Mouse (Mus musculus) adrenal gland, postnatal 14 days (tissue): ENCODE data around the gene Ubr4. TPM values are rescaled to one million over a fixed set of nuclear protein-coding genes. Genes with fewer than 3 reads are reported as not detected.

Experiments used
- DNase-seq: peaks from one replicate; pipeline ENCODE4 v3.0.0; 2021; ENCODE audit warnings: mixed read lengths
- long read RNA-seq, 2 experiments: library from polyadenylated mRNA; stranded (forward); transcript quantifications; one replicate each; pipeline ENCODE4 v2.0.0; 2021
- total RNA-seq: library from RNA; stranded (reverse); gene quantifications from 2 replicates; pipeline ENCODE4 v1.2.3, GENCODE M21; 2021

Gene Ubr4
- total RNA-seq = 124 and 133 TPM in 2 replicates
- long read RNA-seq, experiment 1, partial matches to known transcripts = 8 of 11 reads
- long read RNA-seq, experiment 1, other reads (novel, unspliced or antisense) = 2 of 11 reads
- long read RNA-seq, experiment 2, partial matches to known transcripts = 15 of 21 reads
- long read RNA-seq, experiment 2, other reads (novel, unspliced or antisense) = 6 of 21 reads

GRCm38 (mm10) chr4:139351931-139352711 lies at the start of gene Ubr4, which contains the start of the genes Mrto4 and Emc1:
Gene Ubr4, plus strand, starts transcription at chr4:139352609.
Gene Mrto4, minus strand, starts transcription at chr4:139352576.
Gene Emc1, plus strand, starts transcription at chr4:139352587.
- peak; percentile 93 for DNase-seq

GRCm38 (mm10) chr4:139305521-139305920 lies 46.9 kb upstream of the Ubr4 start:
- no peak for DNase-seq

GRCm38 (mm10) chr4:139307916-139308315 lies 44.5 kb upstream of the Ubr4 start:
- DNase-seq = no peak

- no peak for DNase-seq
Observed at GRCm38 (mm10) chr4:139309651-139310050, 42.8 kb upstream of the Ubr4 start.

- peak; percentile 99 for DNase-seq
Observed at GRCm38 (mm10) chr4:139310171-139310898, 42.1 kb upstream of the Ubr4 start, which contains the start of the genes Pqlc2 and Akr7a5. Gene Pqlc2, minus strand, starts transcription at chr4:139310708. Gene Akr7a5, plus strand, starts transcription at chr4:139310744.

- DNase-seq = no peak
Observed at GRCm38 (mm10) chr4:139310899-139311701, 41.3 kb upstream of the Ubr4 start.

- no peak for DNase-seq
Observed at GRCm38 (mm10) chr4:139311707-139312106, 40.7 kb upstream of the Ubr4 start.

- DNase-seq = peak; percentile 66
Observed at GRCm38 (mm10) chr4:139312632-139313031, 39.8 kb upstream of the Ubr4 start.

- no peak for DNase-seq
Observed at GRCm38 (mm10) chr4:139318449-139318848, 34.0 kb upstream of the Ubr4 start.

GRCm38 (mm10) chr4:139319740-139320139 lies 32.7 kb upstream of the Ubr4 start:
- no peak for DNase-seq

GRCm38 (mm10) chr4:139330605-139331004 lies 21.8 kb upstream of the Ubr4 start:
- DNase-seq = peak; percentile 90

GRCm38 (mm10) chr4:139334631-139335295 lies 17.6 kb upstream of the Ubr4 start:
- no peak for DNase-seq

GRCm38 (mm10) chr4:139335507-139335906 lies 16.9 kb upstream of the Ubr4 start:
- DNase-seq = no peak

- DNase-seq = peak; percentile 93
Observed at GRCm38 (mm10) chr4:139336822-139337483, 15.5 kb upstream of the Ubr4 start.

GRCm38 (mm10) chr4:139338145-139338544 lies 14.3 kb upstream of the Ubr4 start:
- DNase-seq = no peak

- DNase-seq = no peak
Observed at GRCm38 (mm10) chr4:139340835-139341234, 11.6 kb upstream of the Ubr4 start.

GRCm38 (mm10) chr4:139341556-139342233 lies 10.7 kb upstream of the Ubr4 start:
- DNase-seq = peak; percentile 89

- peak; percentile 58 for DNase-seq
Observed at GRCm38 (mm10) chr4:139343718-139344117, 8.7 kb upstream of the Ubr4 start.

- no peak for DNase-seq
Observed at GRCm38 (mm10) chr4:139345416-139346019, 6.9 kb upstream of the Ubr4 start.

- no peak for DNase-seq
Observed at GRCm38 (mm10) chr4:139352832-139353231, 423 bp downstream of the Ubr4 start.
